Mouse (Mus musculus) liver, postnatal 0 days (tissue): Measurements from ENCODE around the gene Tomm70a. TPM values are rescaled to one million over a fixed set of nuclear protein-coding genes. Genes with fewer than 3 reads are reported as not detected.
"Not testable (repeated sequence)": the region's sequence is repeated elsewhere in the genome, so short reads cannot be mapped to it uniquely, and the experiment has no call there.

Experiments used
- ATAC-seq: fragments of 200-750 bp; cut with Nextera tagmentation; 2 replicates; pipeline ENCODE4 v1.8.0; 2017; ENCODE audit warnings: mild to moderate bottlenecking, moderate library complexity
- DNase-seq: peaks from one replicate; pipeline ENCODE4 v3.0.0-alpha.2; 2016
- H3K27ac ChIP-seq: fragments of 300-500 bp; sonication (generic); 2 replicates; pipeline ENCODE4 v1.5.1; 2014; ENCODE audit warnings: antibody characterized with exemption, moderate library complexity, mild to moderate bottlenecking, low read depth
- H3K27me3 ChIP-seq: fragments of 300-500 bp; sonication (generic); 2 replicates; pipeline ENCODE4 v1.6.1; 2014; ENCODE audit warnings: low read length, control low read depth, mixed read lengths; ENCODE audit not compliant: insufficient read depth
- H3K36me3 ChIP-seq: fragments of 300-500 bp; sonication (generic); replicated peaks from 2 replicates; pipeline ENCODE4 v1.6.1; 2014; ENCODE audit warnings: mild to moderate bottlenecking, control low read depth, low read length, moderate library complexity, mixed read lengths; ENCODE audit not compliant: insufficient read depth
- H3K4me1 ChIP-seq: fragments of 300-500 bp; sonication (generic); 2 replicates; pipeline ENCODE4 v1.6.1; 2014; ENCODE audit warnings: antibody characterized with exemption, mild to moderate bottlenecking, control low read depth; ENCODE audit not compliant: insufficient read depth
- H3K4me2 ChIP-seq: fragments of 300-500 bp; sonication (generic); 2 replicates; pipeline ENCODE4 v1.6.1; 2014; ENCODE audit warnings: low read depth, mild to moderate bottlenecking, low read length, moderate library complexity, mixed read lengths
- H3K4me3 ChIP-seq: fragments of 300-500 bp; sonication (generic); 2 replicates; pipeline ENCODE4 v1.5.1; 2014; ENCODE audit warnings: low read depth, low read length
- H3K9ac ChIP-seq: fragments of 300-500 bp; sonication (generic); replicated peaks from 2 replicates; pipeline ENCODE4 v1.6.1; 2014; ENCODE audit warnings: mild to moderate bottlenecking, moderate library complexity
- H3K9me3 ChIP-seq: fragments of 300-500 bp; sonication (generic); 2 replicates; pipeline ENCODE4 v1.6.1; 2016; ENCODE audit warnings: mild to moderate bottlenecking, control low read depth, low read length, mixed read lengths
- CTCF ChIP-seq: sonication (generic); IDR thresholded peaks from 2 replicates; pipeline ENCODE4 v1.5.1; 2016; ENCODE audit warnings: antibody characterized with exemption, low read depth
- EP300 ChIP-seq: IDR thresholded peaks from 2 replicates; pipeline ENCODE4 v1.6.1; 2016; ENCODE audit warnings: antibody characterized with exemption, low read depth, mild to moderate bottlenecking
- WGBS: fragments of 180-500 bp; shearing (Covaris S2); extraction: QIAGEN DNeasy Blood & Tissue Kit; methylation state at CpG from one replicate; pipeline ENCODE4 v1.1.7; 2014; ENCODE audit not compliant: insufficient replicate concordance; 5-methylcytosine and 5-hydroxymethylcytosine counted together
- polyA plus RNA-seq: library from polyadenylated mRNA; unstranded; fragments of >200 nt; fragmentation: Nextera tagmentation; extraction: Ambion mirVana; gene quantifications from 2 replicates; pipeline ENCODE4 v1.2.1, GENCODE M21; 2015

Tomm70a gene
- polyA plus RNA-seq, 1 experiment from 2014 or later: 27.6 TPM

DNA sequence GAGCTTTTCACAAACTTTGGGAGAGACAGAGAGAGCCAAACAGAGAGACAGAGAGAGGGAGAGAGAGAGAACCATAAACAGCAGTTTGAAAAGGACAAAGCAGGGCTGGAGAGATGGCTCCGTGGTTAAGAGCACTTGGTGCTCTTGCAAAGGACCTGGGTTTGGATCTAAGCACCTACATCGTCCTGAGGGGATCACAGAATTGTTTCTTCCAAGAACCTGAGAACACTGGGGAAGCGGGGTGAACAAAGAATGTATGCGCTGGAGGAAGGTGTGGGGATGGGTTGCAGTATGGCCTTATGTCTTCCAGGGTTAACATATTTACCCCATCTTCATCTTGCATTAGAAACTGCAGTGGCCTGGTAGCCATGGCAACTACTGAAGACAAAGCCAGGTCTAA, 46.7 kb downstream of the Tomm70a start:
- no peak for ATAC-seq
- WGBS: 80% methylated on average over 4 of the region's 4 CpGs
- no peaks in the 10 kb centered on the region for H3K9me3 ChIP-seq
- H3K27ac ChIP-seq: no peak overlapping the region
- DNase-seq: no peak
- no peak overlapping the region for H3K4me3 ChIP-seq
- no peak overlapping the region for H3K4me2 ChIP-seq
- H3K4me1 ChIP-seq: peaks cover 12% of the 10 kb centered on the region
- peaks cover 16% of the 10 kb centered on the region for H3K36me3 ChIP-seq
- H3K9ac ChIP-seq: no peak overlapping the region
- no peak for TF ChIP-seq EP300
- no peak for TF ChIP-seq CTCF
- no peaks in the 10 kb centered on the region for H3K27me3 ChIP-seq

DNA sequence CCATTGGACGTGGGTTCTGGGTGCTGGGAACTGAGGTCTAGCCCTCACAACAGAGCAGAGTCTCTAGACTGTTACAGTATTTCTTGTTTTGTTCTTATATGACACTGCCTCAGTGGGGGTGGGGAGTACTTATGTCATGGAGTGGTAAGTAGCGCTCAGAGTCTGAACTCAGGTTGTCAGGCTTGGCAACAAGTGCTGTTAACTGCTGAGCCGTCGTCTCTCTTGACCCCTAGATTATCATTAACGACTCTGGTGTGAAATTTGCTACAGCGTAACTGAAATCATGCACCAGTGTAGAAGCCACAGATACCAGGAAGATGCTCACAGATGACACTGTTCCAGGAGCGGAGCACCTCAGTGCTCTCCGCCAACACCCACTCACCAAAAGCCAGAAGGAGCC, 49.7 kb downstream of the Tomm70a start:
- H3K27me3 ChIP-seq: no peaks in the 10 kb centered on the region
- H3K9me3 ChIP-seq: no peaks in the 10 kb centered on the region
- H3K9ac ChIP-seq: no peak overlapping the region
- no peak for ATAC-seq
- TF ChIP-seq EP300 (no peak), CTCF (no peak)
- H3K27ac ChIP-seq: no peak overlapping the region
- WGBS: 83% methylated on average over 8 of the region's 8 CpGs
- H3K36me3 ChIP-seq: peaks cover 15% of the 10 kb centered on the region
- H3K4me2 ChIP-seq: no peak overlapping the region
- no peak overlapping the region for H3K4me3 ChIP-seq
- no peak for DNase-seq
- H3K4me1 ChIP-seq: peaks cover 3% of the 10 kb centered on the region

DNA sequence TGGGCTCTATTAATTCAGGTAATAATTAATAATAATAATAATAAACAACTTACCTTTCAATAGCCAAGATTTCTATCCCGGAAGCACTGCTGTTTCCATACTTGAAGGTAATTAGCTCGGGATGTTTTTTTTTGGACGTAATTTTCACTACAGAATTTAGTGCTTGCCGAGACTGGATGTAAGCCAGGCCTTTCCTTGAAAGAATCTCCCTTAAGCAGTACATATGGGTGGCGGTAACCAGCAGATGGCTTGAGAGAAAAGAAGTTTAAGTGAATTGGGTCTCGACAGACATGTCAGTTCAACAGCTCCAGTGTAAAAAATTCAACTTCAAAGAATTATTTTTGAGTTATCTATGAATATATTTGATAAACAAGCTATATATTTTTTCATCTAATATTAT, 50.1 kb downstream of the Tomm70a start:
- DNase-seq: no peak
- Histone ChIP-seq H3K9ac (no peak overlapping the region), H3K27ac (no peak overlapping the region), H3K27me3 (no peaks in the 10 kb centered on the region), H3K36me3 (peaks cover 15% of the 10 kb centered on the region), H3K4me2 (no peak overlapping the region), H3K9me3 (no peaks in the 10 kb centered on the region), H3K4me3 (no peak overlapping the region), H3K4me1 (no peaks in the 10 kb centered on the region)
- 88% methylated on average over 6 of the region's 6 CpGs for WGBS
- ATAC-seq: no peak
- no peak for TF ChIP-seq EP300
- TF ChIP-seq CTCF: no peak

DNA sequence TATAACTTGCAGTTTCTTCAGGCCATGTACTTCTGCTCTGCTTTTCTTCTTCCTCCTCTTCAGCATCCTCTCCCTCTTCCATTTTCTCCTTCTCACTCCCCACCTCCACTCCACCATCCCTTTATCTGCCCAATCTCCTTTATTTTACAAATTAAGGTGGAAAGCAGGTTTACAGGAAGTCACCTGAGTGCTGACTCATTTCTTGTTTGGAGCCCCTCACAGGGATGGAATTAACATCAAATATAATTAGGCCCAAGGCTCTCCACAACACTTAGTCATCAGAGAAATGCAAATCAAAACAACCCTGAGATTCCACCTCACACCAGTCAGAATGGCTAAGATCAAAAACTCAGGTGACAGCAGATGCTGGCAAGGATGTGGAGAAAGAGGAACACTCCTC, 53.0 kb downstream of the Tomm70a start:
- not testable (repeated sequence) for H3K4me1 ChIP-seq, H3K4me3 ChIP-seq, H3K9ac ChIP-seq, DNase-seq, H3K4me2 ChIP-seq, H3K27ac ChIP-seq, H3K27me3 ChIP-seq, H3K9me3 ChIP-seq, ATAC-seq
- H3K36me3 ChIP-seq: peaks cover 23% of the 10 kb centered on the region

DNA sequence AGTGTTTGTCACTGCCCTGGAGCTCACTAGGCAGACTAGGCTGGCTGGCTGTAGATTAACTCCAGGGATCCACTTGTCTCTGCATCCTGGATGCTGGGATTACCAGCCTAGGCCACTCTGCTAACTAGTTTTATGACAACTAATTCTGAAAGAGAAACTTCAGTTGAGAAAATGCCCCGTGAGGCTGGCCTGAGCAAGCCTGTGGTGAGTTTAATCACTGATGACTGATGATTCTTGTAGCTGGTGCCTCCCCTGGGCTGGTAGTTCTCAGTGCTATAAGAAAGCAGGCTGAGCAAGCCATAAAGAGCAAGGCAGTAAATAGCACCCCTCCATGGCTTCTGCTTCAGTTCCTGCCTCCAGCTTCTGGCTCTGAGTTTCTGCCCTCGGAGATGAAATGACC, 54.2 kb downstream of the Tomm70a start:
- Histone ChIP-seq H3K27ac (no peak overlapping the region), H3K36me3 (peaks cover 20% of the 10 kb centered on the region; the same call in 1 of the 2 replicates), H3K4me2 (no peak overlapping the region), H3K4me1 (no peaks in the 10 kb centered on the region), H3K27me3 (no peaks in the 10 kb centered on the region), H3K9ac (no peak overlapping the region), H3K9me3 (no peaks in the 10 kb centered on the region), H3K4me3 (no peak overlapping the region)
- ATAC-seq (no peak), DNase-seq (no peak)
- TF ChIP-seq CTCF (no peak), EP300 (no peak)
- WGBS: 82% methylated on average over 2 of the region's 2 CpGs

DNA sequence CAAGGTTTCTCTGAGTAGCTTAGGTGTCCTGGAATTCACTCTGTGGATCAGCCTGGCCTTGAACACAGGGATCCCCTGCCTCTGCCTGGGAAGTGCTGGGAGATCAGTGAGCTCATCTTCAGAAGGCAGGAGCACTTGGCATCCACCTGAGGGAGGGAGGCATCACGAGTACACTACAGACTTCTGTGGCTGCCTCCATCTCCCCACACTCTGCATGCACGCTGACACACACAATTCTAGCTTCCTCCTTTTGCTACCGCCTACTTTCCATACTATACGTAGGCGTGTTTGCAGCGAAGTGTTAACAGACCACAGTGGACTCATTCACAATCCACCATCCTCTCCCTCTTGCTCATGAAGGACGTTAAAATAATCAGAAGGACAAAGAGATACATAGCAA, 54.8 kb downstream of the Tomm70a start:
- H3K4me1 ChIP-seq: no peaks in the 10 kb centered on the region
- no peak for TF ChIP-seq CTCF
- TF ChIP-seq EP300: no peak
- H3K4me2 ChIP-seq: no peak overlapping the region
- ATAC-seq: no peak
- H3K4me3 ChIP-seq: no peak overlapping the region
- H3K36me3 ChIP-seq: peaks cover 17% of the 10 kb centered on the region; the same call in 1 of the 2 replicates
- DNase-seq: no peak
- H3K9me3 ChIP-seq: no peaks in the 10 kb centered on the region
- WGBS: 68% methylated on average over 7 of the region's 7 CpGs
- H3K27ac ChIP-seq: no peak overlapping the region
- H3K9ac ChIP-seq: no peak overlapping the region
- H3K27me3 ChIP-seq: no peaks in the 10 kb centered on the region

DNA sequence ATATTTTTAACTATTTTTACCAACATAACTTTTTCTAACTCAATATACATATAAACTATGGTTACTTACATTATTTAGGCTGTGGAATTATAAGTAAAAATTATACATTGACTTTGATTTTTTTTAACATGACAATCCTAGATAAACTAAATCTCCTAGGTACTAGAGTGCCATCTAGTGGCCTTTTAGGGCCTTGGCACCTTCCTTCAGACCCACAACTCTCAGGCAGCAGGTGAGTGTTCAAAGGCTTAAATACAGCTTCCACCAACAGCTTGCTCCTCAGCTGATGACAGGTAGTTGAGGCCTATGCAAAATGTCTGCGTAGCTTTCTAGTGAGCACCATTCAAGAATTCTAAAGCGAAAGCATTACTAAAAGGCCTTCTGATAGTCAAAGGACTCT, 55.8 kb downstream of the Tomm70a start:
- DNase-seq (no peak), ATAC-seq (no peak)
- Histone ChIP-seq H3K4me2 (no peak overlapping the region), H3K9ac (no peak overlapping the region), H3K4me1 (no peaks in the 10 kb centered on the region), H3K36me3 (peaks cover 19% of the 10 kb centered on the region; the same call in 1 of the 2 replicates), H3K4me3 (no peak overlapping the region), H3K27ac (no peak overlapping the region; the same call in 1 of the 2 replicates), H3K9me3 (no peaks in the 10 kb centered on the region), H3K27me3 (no peaks in the 10 kb centered on the region)
- 69% methylated on average over 2 of the region's 2 CpGs for WGBS
- TF ChIP-seq CTCF (peak; percentile 79), EP300 (no peak)
